Mouse (Mus musculus): ENCODE results near the gene Zfp459.
"Not testable (repeated sequence)": the region's sequence is repeated elsewhere in the genome, so short reads cannot be mapped to it uniquely, and the experiment has no call there.

GRCm38 (mm10) chr13:67425699-67426098 is 4.5 kb upstream of the Zfp459 start:
- TF ChIP-seq CTCF, POLR2A (IDR thresholded peaks at IDR 0.05; ENCODE audit: extremely low read depth, insufficient read depth, low read length): not testable (repeated sequence)
